Mouse (Mus musculus) frontal cortex, postnatal 25 days (tissue): ENCODE measurements around the gene Smc1b.
"Not testable (repeated sequence)": the region's sequence is repeated elsewhere in the genome, so short reads cannot be mapped to it uniquely, and the experiment has no call there.

Source experiments
- DNase-seq, 2 experiments: peaks; one replicate each; pipeline ENCODE4 v3.0.0; 2022; ENCODE audit warnings: low spot score in 2 of 2

The Smc1b gene

GRCm38 (mm10) chr15:85135143-85135542, 3.4 kb upstream of the Smc1b start:
- no peak for DNase-seq

DNA sequence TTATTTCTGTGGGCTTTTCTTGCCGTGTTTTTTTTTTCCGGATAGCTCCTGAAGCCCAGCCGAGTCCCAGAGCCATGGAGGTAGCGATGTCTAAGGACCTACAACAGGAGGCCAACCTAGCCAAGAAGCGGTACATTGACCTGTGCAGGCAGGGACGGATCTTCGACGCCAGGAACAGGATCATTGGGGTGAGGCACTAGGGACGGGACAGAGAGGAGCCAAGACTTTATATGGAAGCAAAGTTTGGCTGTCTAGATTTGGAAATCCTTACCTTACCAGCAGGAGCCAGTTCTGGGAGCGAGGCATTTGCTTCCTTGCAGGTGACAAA, 393 bp upstream of the Smc1b start:
- DNase-seq, result no peak

DNA sequence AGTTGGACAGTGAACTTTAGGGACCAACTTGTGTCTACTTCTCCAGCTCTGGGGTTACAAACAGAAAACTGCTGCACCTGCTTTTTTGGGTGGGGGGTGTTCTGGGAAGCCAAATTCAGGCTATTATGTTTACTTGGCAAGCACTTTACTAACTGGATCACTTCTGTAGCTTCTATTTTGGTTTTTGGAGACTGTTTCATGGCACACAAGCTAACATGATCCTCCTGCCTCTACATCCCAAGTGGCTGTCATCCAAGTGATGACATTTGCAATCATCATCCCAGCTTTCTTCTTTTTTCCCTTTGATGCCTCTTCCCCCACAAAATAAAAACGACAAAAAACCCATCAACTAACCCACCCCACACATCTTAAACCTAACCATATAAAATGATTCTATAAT, 46.1 kb downstream of the Smc1b start:
- no peak for DNase-seq

DNA sequence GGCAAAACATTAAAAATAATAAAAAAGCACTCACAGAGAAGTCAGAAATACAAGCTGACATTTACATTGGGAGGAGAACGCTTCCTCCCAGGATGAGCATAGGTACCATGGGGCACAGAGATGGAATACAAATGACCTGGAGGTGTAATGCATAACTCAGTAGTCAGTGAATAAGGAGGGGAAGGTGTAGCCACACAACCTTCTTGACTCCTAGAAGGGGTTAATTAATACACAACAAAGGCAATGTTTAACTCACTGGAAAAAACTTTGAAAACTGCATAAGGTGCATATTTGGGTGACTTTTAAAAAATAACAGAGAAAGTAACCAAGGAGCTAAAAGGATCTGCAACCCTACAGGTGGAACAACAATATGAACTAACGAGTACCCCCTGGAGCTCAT, 59.1 kb downstream of the Smc1b start:
- DNase-seq, result no peak

- DNase-seq, result no peak
Measured at GRCm38 (mm10) chr15:85070561-85070960, 61.2 kb downstream of the Smc1b start.

GRCm38 (mm10) chr15:85063421-85063820, 68.3 kb downstream of the Smc1b start:
- DNase-seq, result no peak

GRCm38 (mm10) chr15:85055186-85055585, 76.6 kb downstream of the Smc1b start:
- DNase-seq, result no peak

GRCm38 (mm10) chr15:85054098-85054497, 77.7 kb downstream of the Smc1b start:
- no peak for DNase-seq

DNA sequence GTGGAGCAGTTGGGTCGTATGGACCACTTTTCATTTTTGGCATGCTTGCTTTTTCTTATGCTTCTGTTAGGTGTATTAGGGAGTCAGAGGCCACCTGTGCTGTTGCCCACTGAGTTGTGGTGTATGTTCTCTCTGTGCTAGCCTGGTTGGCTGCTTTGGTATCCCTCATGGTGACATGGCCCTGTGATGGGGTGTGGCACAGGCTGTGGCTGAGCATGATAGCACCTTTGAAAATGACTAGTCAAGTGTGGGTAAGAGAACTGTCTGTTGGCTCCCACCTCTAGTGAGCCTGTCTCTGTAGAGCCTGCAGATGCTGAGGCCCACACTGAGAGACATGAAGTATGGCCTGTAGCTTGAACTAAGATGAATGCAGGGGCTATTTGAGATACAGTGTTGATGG, 82.0 kb downstream of the Smc1b start:
- no peak for DNase-seq

DNA sequence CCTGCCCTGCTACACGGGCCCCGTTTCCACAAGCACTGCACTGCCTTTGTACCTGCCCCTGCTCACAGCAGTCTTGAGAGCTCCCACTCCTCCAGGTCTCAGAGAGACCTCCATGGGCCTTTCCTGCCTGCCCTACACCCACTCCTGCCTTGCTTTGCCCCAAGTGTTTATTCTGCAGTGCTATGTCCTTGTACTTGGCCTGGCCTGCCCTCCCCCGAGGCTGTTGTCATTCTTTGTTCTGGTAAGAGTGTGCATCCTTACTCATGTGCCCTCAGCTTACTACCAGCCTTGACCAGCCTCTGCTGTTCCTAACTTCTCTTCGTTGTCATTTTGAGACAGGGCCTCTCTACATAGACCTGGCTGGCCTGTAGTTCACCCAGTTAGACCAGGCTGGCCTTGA, 83.9 kb downstream of the Smc1b start:
- DNase-seq, result no peak

DNA sequence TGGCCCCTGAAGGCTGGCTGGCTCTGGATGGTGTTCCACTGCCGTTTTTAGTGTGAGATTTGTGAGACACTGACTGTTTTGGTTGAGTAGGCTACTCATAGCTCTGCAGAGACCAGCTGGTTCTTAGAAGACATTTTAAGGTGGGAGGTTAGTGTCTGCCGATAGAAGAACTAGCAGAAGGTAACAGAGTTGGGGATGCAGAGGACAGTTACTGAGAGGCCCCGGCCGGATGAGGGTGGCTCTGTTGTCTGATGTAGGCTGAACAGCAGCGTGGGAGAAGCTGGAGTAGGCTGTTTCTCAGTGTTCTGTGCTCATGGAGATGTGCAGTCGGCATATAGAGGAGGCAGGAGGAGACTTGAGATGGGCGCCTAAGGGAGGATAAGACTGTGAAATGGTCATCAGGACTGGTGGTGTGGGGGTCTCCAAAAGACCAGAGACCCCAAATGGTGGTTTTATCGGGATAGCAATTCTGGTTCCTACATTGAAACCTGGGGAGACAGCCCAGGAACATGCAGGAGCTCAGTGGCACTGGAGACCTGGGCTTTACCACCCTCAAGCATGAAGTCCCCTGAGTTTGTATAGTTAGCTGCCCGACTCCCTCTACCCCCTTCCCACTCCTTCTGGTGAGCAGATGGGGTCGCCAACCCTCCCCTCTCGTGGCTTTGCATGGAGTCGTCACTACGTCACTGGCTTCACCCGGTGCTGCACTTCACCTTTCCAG, 85.4 kb downstream of the Smc1b start:
- no peak for DNase-seq

DNA sequence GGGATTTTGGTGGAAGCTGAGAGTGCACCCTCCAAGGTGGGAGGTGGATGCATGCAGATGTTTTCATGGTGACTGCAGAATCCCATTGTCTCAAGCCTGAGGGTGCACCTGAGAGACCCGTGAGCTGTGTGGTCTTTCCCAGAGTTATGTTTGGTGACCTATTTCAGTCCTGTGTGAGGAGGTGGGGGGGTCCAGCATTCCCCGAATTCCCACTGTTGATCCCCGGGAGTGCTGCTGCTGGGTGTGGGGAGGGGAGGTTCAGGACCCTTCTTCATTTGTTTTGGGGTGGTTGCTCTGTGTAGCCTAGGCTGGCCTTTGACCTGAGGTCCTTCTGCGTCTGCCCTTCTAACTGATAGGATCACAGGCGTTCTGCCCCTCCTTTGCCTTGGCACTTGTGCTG, 88.0 kb downstream of the Smc1b start:
- DNase-seq, result no peak

DNA sequence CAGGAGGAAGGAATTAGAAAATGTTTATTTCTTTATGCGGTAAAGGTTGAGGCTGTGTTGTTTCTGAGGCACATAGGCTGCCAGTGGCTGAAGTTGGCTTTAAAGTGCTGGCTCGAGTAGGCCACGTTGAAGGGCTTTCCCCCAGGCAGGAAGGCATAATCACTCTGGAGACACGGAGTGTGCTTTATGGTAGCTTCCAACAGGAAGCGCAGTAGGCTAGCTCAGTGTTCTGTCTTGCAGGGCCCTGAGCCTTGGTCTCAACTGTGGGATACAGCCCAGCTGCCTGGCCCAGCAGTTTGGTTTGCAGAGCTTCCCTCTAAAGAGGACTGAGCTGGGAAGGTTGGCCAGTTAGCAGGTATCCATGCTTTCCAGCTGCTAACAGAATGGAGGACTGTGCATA, 88.6 kb downstream of the Smc1b start:
- DNase-seq, result no peak

DNA sequence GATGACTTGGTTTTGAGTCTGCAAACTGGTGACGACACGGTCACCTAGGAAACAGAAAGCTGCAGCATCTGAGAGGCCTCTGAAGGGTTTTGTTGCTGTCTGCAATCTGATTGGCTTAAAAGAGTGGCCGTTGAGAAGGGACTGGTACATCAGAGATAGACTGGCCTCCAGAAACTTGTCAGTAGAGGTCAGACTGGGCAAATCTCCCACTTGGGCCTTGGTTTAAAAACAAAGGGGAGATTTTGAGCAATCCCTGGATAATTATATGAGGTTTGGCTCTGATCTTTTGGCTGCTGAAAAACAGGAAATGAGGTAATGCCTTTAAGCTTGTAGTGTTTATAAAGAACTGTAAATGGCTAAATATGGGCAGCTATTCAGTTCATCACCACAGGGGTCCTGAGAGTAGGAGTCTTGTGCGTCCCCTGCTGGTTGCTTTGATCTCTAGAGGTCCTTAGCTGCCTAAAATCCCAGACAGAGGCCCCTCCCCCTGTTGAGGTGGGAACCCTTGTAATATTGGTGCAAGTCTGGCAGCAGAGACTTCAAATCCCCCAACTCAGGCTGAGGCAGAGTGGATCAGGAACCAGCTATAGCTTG, 89.3 kb downstream of the Smc1b start:
- DNase-seq, result peak; percentile 23 to 49

GRCm38 (mm10) chr15:85041546-85042225, 90.1 kb downstream of the Smc1b start:
- no peak for DNase-seq

DNA sequence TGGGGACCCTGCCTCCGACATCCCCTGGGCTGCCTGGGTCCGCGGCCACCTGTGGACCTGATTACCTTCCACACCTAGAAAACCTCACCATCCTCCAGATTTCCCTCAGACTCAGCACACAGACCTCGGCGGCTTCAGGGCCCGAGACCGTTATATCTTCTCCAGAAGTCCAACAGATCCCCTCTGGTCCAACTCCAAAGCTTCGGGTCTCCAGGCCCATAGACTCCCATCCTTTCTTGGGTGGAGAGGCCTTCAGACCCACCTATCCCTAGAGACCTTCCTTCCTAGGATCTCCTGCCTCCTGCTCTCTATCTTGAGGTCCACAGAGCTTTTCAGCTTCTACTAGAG, 94.4 kb downstream of the Smc1b start:
- no peak for DNase-seq

DNA sequence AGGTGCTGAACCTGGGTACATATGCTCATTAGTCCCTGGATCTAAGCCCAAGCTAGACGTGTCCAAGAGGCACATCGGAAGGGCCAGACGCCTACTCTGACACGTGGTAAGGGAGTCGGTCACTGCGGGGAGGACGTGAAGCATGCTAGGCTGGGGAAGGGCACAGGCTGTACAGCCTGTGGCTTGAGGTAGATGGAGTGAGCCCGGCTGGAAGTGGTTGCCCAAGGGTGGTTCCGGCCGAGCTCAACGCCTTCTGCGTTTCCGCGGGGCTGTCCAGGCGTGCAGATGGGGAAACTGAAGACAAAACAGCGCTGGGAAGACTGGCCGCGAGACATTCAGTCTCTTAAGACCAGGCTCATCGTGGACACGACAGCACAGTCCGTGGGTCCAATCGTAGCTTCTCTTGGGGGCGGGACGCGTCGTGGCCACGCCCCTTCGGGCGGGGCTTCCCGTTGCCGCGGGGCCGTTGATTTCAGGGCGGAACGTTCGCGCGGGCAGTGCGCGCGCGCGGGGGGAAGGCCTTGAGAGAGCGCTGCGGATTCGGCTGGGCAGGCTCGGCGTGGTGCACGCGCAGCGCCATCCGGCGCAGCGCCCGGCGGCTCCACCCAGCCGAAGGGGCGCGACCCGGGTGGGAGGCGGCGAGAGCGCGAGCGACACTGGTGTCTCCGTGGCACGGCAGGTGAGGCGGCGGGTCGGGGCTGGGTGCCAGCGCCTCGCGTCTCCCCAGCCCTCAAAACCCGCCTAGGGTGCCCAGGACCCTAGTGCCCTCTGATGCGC, 95.0 kb downstream of the Smc1b start:
- peak; percentile 94 to 98 for DNase-seq

GRCm38 (mm10) chr15:85033916-85034315, 97.8 kb downstream of the Smc1b start:
- not testable (repeated sequence) for DNase-seq

DNA sequence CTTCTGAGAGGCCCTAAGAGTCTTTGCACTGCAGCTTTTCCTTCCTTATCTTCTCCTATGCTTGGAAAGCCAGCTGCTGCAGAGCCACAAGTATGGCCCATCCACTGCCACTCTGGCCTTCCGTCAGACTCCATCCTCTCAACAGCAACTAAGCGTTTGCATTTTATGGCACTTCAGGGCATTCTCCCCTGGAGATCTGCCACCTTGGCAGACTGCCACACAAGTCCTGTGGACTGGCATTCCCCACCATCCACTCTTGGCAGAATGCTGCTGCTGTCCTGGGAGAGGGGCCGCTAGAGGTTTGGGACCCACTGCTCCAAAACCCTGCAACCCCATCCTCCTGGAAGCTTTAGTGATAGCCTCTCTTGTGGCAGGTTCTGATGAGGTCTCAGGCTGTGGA, 99.9 kb downstream of the Smc1b start:
- no peak for DNase-seq

DNA sequence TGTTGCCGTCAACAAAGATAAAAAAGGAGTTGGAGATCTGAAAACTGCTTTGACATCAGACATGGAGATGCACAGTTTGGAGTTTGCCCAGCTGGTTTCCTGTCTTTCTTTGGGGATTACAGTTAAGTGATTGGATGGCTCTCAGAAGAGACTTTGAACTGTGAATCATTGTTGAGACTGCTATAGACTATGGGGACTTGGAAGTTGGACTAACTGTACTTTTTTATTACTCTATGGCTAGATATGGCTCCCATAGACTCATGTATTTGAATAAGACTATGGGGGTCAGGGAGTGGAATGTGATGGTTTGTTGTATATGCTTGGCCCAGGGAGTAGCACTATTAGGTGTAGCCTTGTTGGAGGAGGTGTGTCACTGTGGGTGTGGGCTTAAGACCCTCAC, 101.1 kb downstream of the Smc1b start:
- DNase-seq, result not testable (repeated sequence)

DNA sequence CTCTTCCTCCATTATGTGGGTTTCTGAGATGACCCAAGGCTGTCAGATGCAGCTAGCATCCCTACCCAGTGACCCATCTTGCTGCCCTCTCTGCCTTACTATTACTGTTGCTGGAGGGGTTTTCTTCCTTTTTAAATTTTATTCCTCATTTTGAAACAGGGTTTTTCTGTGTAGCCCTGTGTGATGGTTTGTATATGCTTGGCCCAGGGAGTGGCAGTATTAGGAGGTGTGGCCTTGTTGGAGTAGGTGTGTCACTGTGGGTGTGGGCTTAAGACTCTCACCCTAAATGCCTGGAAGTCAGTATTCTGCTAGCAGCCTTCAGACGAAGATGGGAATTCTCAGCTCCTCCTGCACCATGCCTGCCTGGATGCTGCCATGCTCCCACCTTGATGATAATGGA, 103.1 kb downstream of the Smc1b start, which contains the start of gene Fam118a:
TSS of gene Fam118a (plus strand) at position 301 of the 400 bp plus-strand sequence.
- DNase-seq, result not testable (repeated sequence)

DNA sequence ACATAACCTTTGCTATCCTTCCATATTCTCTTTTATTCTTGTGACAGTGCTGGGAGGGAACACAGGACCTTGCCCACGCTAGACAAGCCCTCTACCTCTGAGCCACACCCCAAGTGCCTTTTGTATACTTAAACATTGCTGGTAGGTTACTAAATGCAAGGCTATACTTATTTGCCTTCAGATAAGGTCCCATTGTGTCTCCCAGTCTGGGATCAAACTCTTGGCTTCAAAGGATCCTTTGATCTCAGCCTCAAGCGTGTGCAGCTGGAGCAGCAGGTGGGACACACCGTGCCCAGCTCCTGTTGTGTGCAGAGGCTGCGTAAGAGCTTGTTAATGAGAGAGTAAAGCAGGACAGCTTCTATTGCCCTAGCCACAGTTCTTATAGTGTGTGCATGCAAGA, 104.0 kb downstream of the Smc1b start:
- DNase-seq, result no peak

- DNase-seq, result no peak
Measured at GRCm38 (mm10) chr15:85026197-85026596, 105.6 kb downstream of the Smc1b start.
